21 mouse cellular contexts compared by ENCODE assay signal in the genomic region with DNA sequence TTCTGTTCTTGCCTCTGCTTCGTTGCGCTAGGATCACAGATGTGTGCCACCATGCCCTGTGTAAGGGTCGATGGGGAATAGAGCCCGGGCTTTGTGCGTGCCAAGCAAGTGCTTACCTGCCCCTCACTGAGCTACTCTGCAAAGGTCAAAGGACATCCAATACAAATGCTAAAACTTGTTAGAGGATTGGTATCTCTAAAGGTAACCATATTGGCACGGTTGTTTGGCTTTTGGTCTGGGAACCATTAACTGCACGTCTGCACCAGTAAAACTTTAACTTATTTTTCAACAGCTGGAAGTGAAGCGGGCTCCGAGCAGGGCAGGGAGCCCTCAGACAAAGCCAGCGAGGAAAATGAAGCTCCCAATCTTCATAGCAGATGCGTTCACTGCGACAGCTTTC. TPM values are rescaled to one million over a fixed set of nuclear protein-coding genes. Genes with fewer than 3 reads are reported as not detected.
DNase-seq lines count a peak whose midpoint lies in the region; ATAC-seq and TF ChIP-seq lines count a peak whose summit lies in the region.
"Had no signal": no experiment of that assay in that cellular context is flagged by ENCODE, and none has a peak within 500 bp of the region (broad histone marks: within the 10 kb centered on the region; RNA-seq: fewer than 3 reads in every experiment).

No protein-coding gene starts in this region.

- H3K27me3 ChIP-seq in kidney, embryonic 14.5 days (ENCODE audit: control insufficient read depth, insufficient read depth, low read length) = no peaks in the 10 kb centered on the region
- H3K27me3 ChIP-seq in stomach, postnatal 0 days (ENCODE audit: control insufficient read depth, insufficient read depth, low read length) = no peaks in the 10 kb centered on the region
- H3K27me3 ChIP-seq: CH12.LX; lung, embryonic 15.5 days; Patski had no signal

- TF ChIP-seq CTCF in stomach, postnatal 0 days (IDR thresholded peaks at IDR 0.05; ENCODE audit: low read depth) = no peak

- DNase-seq in kidney, adult 11 months = peak; percentile 73
- DNase-seq in kidney, adult 8-10 months = peak; percentile 63 to 78
- peak; percentile 59 to 77 for DNase-seq in kidney, postnatal 36 days
- DNase-seq in stomach, postnatal 0 days (ENCODE audit: low spot score) = no peak
- no peak for DNase-seq in frontal cortex, postnatal 14 days (ENCODE audit: low spot score in 2 of 2)
- DNase-seq in thymus, postnatal 36 days = no peak
- DNase-seq in frontal cortex, adult 2 months (ENCODE audit: extremely low spot score in 1 of 2, low spot score in 1 of 2) = no peak
- DNase-seq: adrenal gland, postnatal 25 days; cerebellum, adult 9-11 months; right cerebral cortex, postnatal 14 days had no signal

- TF ChIP-seq EP300 in stomach, postnatal 0 days (optimal IDR thresholded peaks at IDR 0.05) = no peak

- H3K9me3 ChIP-seq in kidney, embryonic 14.5 days (ENCODE audit: control insufficient read depth, low read length) = no peaks in the 10 kb centered on the region
- no peaks in the 10 kb centered on the region for H3K9me3 ChIP-seq in stomach, postnatal 0 days (ENCODE audit: control insufficient read depth, low read length)
- H3K9me3 ChIP-seq: heart, embryonic 12.5 days; lung, embryonic 15.5 days had no signal

- H3K4me2 ChIP-seq in kidney, embryonic 14.5 days (replicated peaks; ENCODE audit: low read depth, low read length) = no peak overlapping the region
- no peak overlapping the region for H3K4me2 ChIP-seq in stomach, postnatal 0 days (replicated peaks; ENCODE audit: low read depth)
- H3K4me2 ChIP-seq: heart, embryonic 12.5 days; lung, embryonic 15.5 days; midbrain, embryonic 11.5 days had no signal

- no peak overlapping the region for H3K4me3 ChIP-seq in kidney, embryonic 14.5 days (ENCODE audit: low read length)
- no peak overlapping the region for H3K4me3 ChIP-seq in stomach, postnatal 0 days (ENCODE audit: low read depth, low read length)
- H3K4me3 ChIP-seq: heart, embryonic 12.5 days; lung, embryonic 15.5 days had no signal

- 74% methylated on average over 12 of the region's 12 CpGs for WGBS in kidney, embryonic 14.5 days
- 65% methylated on average over 12 of the region's 12 CpGs for WGBS in stomach, postnatal 0 days

- no peak overlapping the region for H3K9ac ChIP-seq in kidney, embryonic 14.5 days (ENCODE audit: low read depth, low read length)
- H3K9ac ChIP-seq in stomach, postnatal 0 days (ENCODE audit: low read length) = no peak overlapping the region
- H3K9ac ChIP-seq: heart, embryonic 12.5 days; lung, embryonic 15.5 days had no signal

- no peaks in the 10 kb centered on the region for H3K4me1 ChIP-seq in kidney, embryonic 14.5 days (ENCODE audit: control insufficient read depth, insufficient read depth, low read length)
- no peaks in the 10 kb centered on the region; the same call in 1 of the 2 replicates for H3K4me1 ChIP-seq in stomach, postnatal 0 days (replicated peaks; ENCODE audit: control insufficient read depth, insufficient read depth)
- H3K4me1 ChIP-seq: lung, embryonic 15.5 days had no signal

- H3K27ac ChIP-seq in kidney, embryonic 14.5 days (ENCODE audit: low read depth, low read length) = no peak overlapping the region
- peak overlapping the region; percentile 24; the same call in 1 of the 2 replicates for H3K27ac ChIP-seq in stomach, postnatal 0 days (replicated peaks)
- H3K27ac ChIP-seq: hindbrain, postnatal 0 days; lung, embryonic 15.5 days; macrophage had no signal

- no peaks in the 10 kb centered on the region for H3K36me3 ChIP-seq in kidney, embryonic 14.5 days (ENCODE audit: control insufficient read depth, insufficient read depth, low read length)
- H3K36me3 ChIP-seq in stomach, postnatal 0 days (ENCODE audit: control insufficient read depth, insufficient read depth, low read length) = no peaks in the 10 kb centered on the region
- H3K36me3 ChIP-seq: heart, embryonic 12.5 days; lung, embryonic 15.5 days had no signal

- no peak for ATAC-seq in kidney, embryonic 14.5 days (ENCODE audit: low FRiP score, low TSS enrichment)
- ATAC-seq in stomach, postnatal 0 days (ENCODE audit: low FRiP score, low TSS enrichment) = no peak
- ATAC-seq: activated CD4-positive, CD25-positive, alpha-beta regulatory T cell, adult 4 months; hindbrain, postnatal 0 days; Patski had no signal

RNA-seq across cellular contexts. Expression of a gene that starts 1.3 kb away (rescaled TPM):
- 4.8 and 5.1 TPM in 2 replicates for polyA plus RNA-seq in kidney, embryonic 14.5 days (2014; fragmentation: Nextera tagmentation; extraction: Ambion mirVana)
- polyA plus RNA-seq in stomach, postnatal 0 days (2015; fragmentation: Nextera tagmentation; extraction: Ambion mirVana) = 1.2 TPM in 2 replicates
- 0.27 and 0.96 TPM in 2 replicates for polyA plus RNA-seq in frontal cortex, adult 2 months (2012; rRNA removed)
- polyA plus RNA-seq: activated CD4-positive, CD25-positive, alpha-beta regulatory T cell, adult 4 months; macrophage had no signal

RNA-seq across cellular contexts. Expression of a gene that starts 37.2 kb away (rescaled TPM):
- polyA plus RNA-seq in kidney, embryonic 14.5 days (2014; fragmentation: Nextera tagmentation; extraction: Ambion mirVana) = 1.9 and 2.7 TPM in 2 replicates
- polyA plus RNA-seq in stomach, postnatal 0 days (2015; fragmentation: Nextera tagmentation; extraction: Ambion mirVana) = 14.6 and 15.0 TPM in 2 replicates
- polyA plus RNA-seq in frontal cortex, adult 2 months (2012; rRNA removed) = 3.0 and 3.5 TPM in 2 replicates

RNA-seq across cellular contexts. Expression of a gene that starts 37.2 kb away (rescaled TPM):
- 82.2 and 86.8 TPM in 2 replicates for polyA plus RNA-seq in kidney, embryonic 14.5 days (2014; fragmentation: Nextera tagmentation; extraction: Ambion mirVana)
- 24.9 and 26.4 TPM in 2 replicates for polyA plus RNA-seq in stomach, postnatal 0 days (2015; fragmentation: Nextera tagmentation; extraction: Ambion mirVana)
- polyA plus RNA-seq in frontal cortex, adult 2 months (2012; rRNA removed) = 101 and 114 TPM in 2 replicates

RNA-seq across cellular contexts. Expression of a gene that starts 38.2 kb away (rescaled TPM):
- polyA plus RNA-seq in kidney, embryonic 14.5 days (2014; fragmentation: Nextera tagmentation; extraction: Ambion mirVana) = 0.56 TPM in 1 of 2 replicates, not detected in the other
- 0.18 TPM in 1 of 2 replicates, not detected in the other for polyA plus RNA-seq in stomach, postnatal 0 days (2015; fragmentation: Nextera tagmentation; extraction: Ambion mirVana)
- polyA plus RNA-seq in frontal cortex, adult 2 months (2012; rRNA removed) = 2.2 and 2.4 TPM in 2 replicates
- polyA plus RNA-seq: activated CD4-positive, CD25-positive, alpha-beta regulatory T cell, adult 4 months; embryonic facial prominence, embryonic 14.5 days; heart, embryonic 12.5 days; lung, embryonic 15.5 days; macrophage; Patski; testis, adult 2 months had no signal

Comparison
In these comparisons a context has a peak if more than half of its experiments do, and no peak if none do; other contexts are left out.
1. DNase-seq: peak in kidney, adult 11 months (single experiment), kidney, adult 8-10 months (2 of 2) and kidney, postnatal 36 days (2 of 2); none in stomach, postnatal 0 days (single experiment), frontal cortex, postnatal 14 days (0 of 2), thymus, postnatal 36 days (0 of 2) and frontal cortex, adult 2 months (0 of 2).